Mouse (Mus musculus): Measurements from ENCODE around the gene Tbk1. TPM values are rescaled to one million over a fixed set of nuclear protein-coding genes. Genes with fewer than 3 reads are reported as not detected.

Gene Tbk1
- 19.7 and 25.7 TPM in 2 replicates for total RNA-seq (2012; rRNA removed)

- in situ Hi-C loops (cut with MboI; ENCODE audit: low sequenced_read_pairs in 2 of 2, unreplicated experiment in 2 of 2) = no loop called here
- H3K36me3 ChIP-seq (ENCODE audit: control insufficient read depth, insufficient read depth, low read length, poor library complexity, severe bottlenecking) = peaks cover 25% of the 10 kb centered on the region
Measured at GRCm38 (mm10) chr10:121586675-121587370, at the start of gene Tbk1. Gene Tbk1, minus strand, starts transcription at chr10:121586787.

GRCm38 (mm10) chr10:121636276-121636675 is 49.7 kb upstream of the Tbk1 start:
- no peak for TF ChIP-seq ZNF384 (IDR thresholded peaks at IDR 0.05; ENCODE audit: low read depth, low read length)
- no peak for TF ChIP-seq ZC3H11A (IDR thresholded peaks at IDR 0.05; ENCODE audit: borderline replicate concordance, low read depth, low read length)
- no peak for TF ChIP-seq MAFK (IDR thresholded peaks at IDR 0.05; ENCODE audit: insufficient read depth, low read depth, low read length)
- no peak for TF ChIP-seq CHD2 (IDR thresholded peaks at IDR 0.05; ENCODE audit: low read depth, low read length)
- TF ChIP-seq HCFC1 (IDR thresholded peaks at IDR 0.05; ENCODE audit: borderline replicate concordance, insufficient read depth, low read length) = no peak
- H3K9me3 ChIP-seq (ENCODE audit: control insufficient read depth, insufficient read depth, low read depth, low read length) = no peaks in the 10 kb centered on the region
- no peak overlapping the region for H3K9ac ChIP-seq (ENCODE audit: insufficient read depth, low read depth, low read length, poor library complexity, severe bottlenecking)
- H3K36me3 ChIP-seq (ENCODE audit: control insufficient read depth, insufficient read depth, low read length, poor library complexity, severe bottlenecking) = no peaks in the 10 kb centered on the region
- H3K27ac ChIP-seq (ENCODE audit: insufficient read depth, low read depth, low read length, poor library complexity, severe bottlenecking) = no peak overlapping the region
- in situ Hi-C loops (cut with MboI; ENCODE audit: low sequenced_read_pairs in 2 of 2, unreplicated experiment in 2 of 2) = no loop called here
- H3K4me3 ChIP-seq (ENCODE audit: insufficient read depth in 1 of 2, low read depth in 1 of 2, low read length in 2 of 2, poor library complexity in 1 of 2, severe bottlenecking in 1 of 2) = no peak overlapping the region
- DNase-seq (ENCODE audit: low read depth, low spot score) = no peak
- H3K4me1 ChIP-seq (ENCODE audit: control insufficient read depth in 2 of 2, insufficient read depth in 2 of 2, low read length in 2 of 2, poor library complexity in 1 of 2) = peaks cover 0 to 8% of the 10 kb centered on the region in 2 experiments; a peak in 1 of 4 replicates

More at GRCm38 (mm10) chr10:121586675-121587370, at the start of gene Tbk1:
- peak within 1 kb of the TSS; percentile 79 to 88 for H3K4me3 ChIP-seq (ENCODE audit: insufficient read depth in 1 of 2, low read depth in 1 of 2, low read length in 2 of 2, poor library complexity in 1 of 2, severe bottlenecking in 1 of 2)
- peaks cover 5 to 8% of the 10 kb centered on the region in 2 experiments; a peak in 1 of 4 replicates for H3K4me1 ChIP-seq (ENCODE audit: control insufficient read depth in 2 of 2, insufficient read depth in 2 of 2, low read length in 2 of 2, poor library complexity in 1 of 2)
- no peaks in the 10 kb centered on the region for H3K9me3 ChIP-seq (ENCODE audit: control insufficient read depth, insufficient read depth, low read depth, low read length)
- peak within 1 kb of the TSS; percentile 91 for H3K9ac ChIP-seq (ENCODE audit: insufficient read depth, low read depth, low read length, poor library complexity, severe bottlenecking)
- peak within 1 kb of the TSS; percentile 33; the same call in 1 of the 2 replicates for H3K27ac ChIP-seq (ENCODE audit: insufficient read depth, low read depth, low read length, poor library complexity, severe bottlenecking)
- peak; percentile 66 for DNase-seq (ENCODE audit: low read depth, low spot score)
- 0 out of 2 replicates have a peak, but pooled peaks have one; percentile 12 for TF ChIP-seq MAFK (IDR thresholded peaks at IDR 0.05; ENCODE audit: insufficient read depth, low read depth, low read length)
- no peak for TF ChIP-seq HCFC1 (IDR thresholded peaks at IDR 0.05; ENCODE audit: borderline replicate concordance, insufficient read depth, low read length)

- TF ChIP-seq ZC3H11A (IDR thresholded peaks at IDR 0.05; ENCODE audit: borderline replicate concordance, low read depth, low read length) = no peak
- TF ChIP-seq ZNF384 (IDR thresholded peaks at IDR 0.05; ENCODE audit: low read depth, low read length) = no peak
- H3K36me3 ChIP-seq (ENCODE audit: control insufficient read depth, insufficient read depth, low read length, poor library complexity, severe bottlenecking) = no peaks in the 10 kb centered on the region
- no peak overlapping the region for H3K27ac ChIP-seq (ENCODE audit: insufficient read depth, low read depth, low read length, poor library complexity, severe bottlenecking)
- DNase-seq (ENCODE audit: low read depth, low spot score) = no peak
- H3K4me1 ChIP-seq (ENCODE audit: control insufficient read depth in 2 of 2, insufficient read depth in 2 of 2, low read length in 2 of 2, poor library complexity in 1 of 2) = peaks cover 0 to 3% of the 10 kb centered on the region in 2 experiments; a peak in 1 of 4 replicates
- no peak overlapping the region for H3K9ac ChIP-seq (ENCODE audit: insufficient read depth, low read depth, low read length, poor library complexity, severe bottlenecking)
- no peaks in the 10 kb centered on the region for H3K9me3 ChIP-seq (ENCODE audit: control insufficient read depth, insufficient read depth, low read depth, low read length)
- H3K4me3 ChIP-seq (ENCODE audit: insufficient read depth in 1 of 2, low read depth in 1 of 2, low read length in 2 of 2, poor library complexity in 1 of 2, severe bottlenecking in 1 of 2) = no peak overlapping the region
- in situ Hi-C loops (cut with MboI; ENCODE audit: low sequenced_read_pairs in 2 of 2, unreplicated experiment in 2 of 2) = no loop called here
Measured at GRCm38 (mm10) chr10:121634159-121634558, 47.6 kb upstream of the Tbk1 start.

GRCm38 (mm10) chr10:121628561-121629040 is 42.0 kb upstream of the Tbk1 start:
- Histone ChIP-seq H3K4me1 (ENCODE audit: control insufficient read depth in 2 of 2, insufficient read depth in 2 of 2, low read length in 2 of 2, poor library complexity in 1 of 2) (peaks cover 0 to 5% of the 10 kb centered on the region in 2 experiments; a peak in 1 of 4 replicates), H3K9ac (ENCODE audit: insufficient read depth, low read depth, low read length, poor library complexity, severe bottlenecking) (peak overlapping the region; percentile 93; the same call in 1 of the 2 replicates)

More at GRCm38 (mm10) chr10:121628561-121629040, 42.0 kb upstream of the Tbk1 start:
- no peaks in the 10 kb centered on the region for H3K9me3 ChIP-seq (ENCODE audit: control insufficient read depth, insufficient read depth, low read depth, low read length)
- DNase-seq (ENCODE audit: low read depth, low spot score) = no peak
- no peaks in the 10 kb centered on the region for H3K36me3 ChIP-seq (ENCODE audit: control insufficient read depth, insufficient read depth, low read length, poor library complexity, severe bottlenecking)
- H3K27ac ChIP-seq (ENCODE audit: insufficient read depth, low read depth, low read length, poor library complexity, severe bottlenecking) = no peak overlapping the region
- peak overlapping the region; percentile 27 to 76 for H3K4me3 ChIP-seq (ENCODE audit: insufficient read depth in 1 of 2, low read depth in 1 of 2, low read length in 2 of 2, poor library complexity in 1 of 2, severe bottlenecking in 1 of 2)
- in situ Hi-C loops (cut with MboI; ENCODE audit: low sequenced_read_pairs in 2 of 2, unreplicated experiment in 2 of 2) = no loop called here
- peak; percentile 97 for TF ChIP-seq ZNF384 (IDR thresholded peaks at IDR 0.05; ENCODE audit: low read depth, low read length)
- TF ChIP-seq HCFC1 (IDR thresholded peaks at IDR 0.05; ENCODE audit: borderline replicate concordance, insufficient read depth, low read length) = no peak
- no peak for TF ChIP-seq ZC3H11A (IDR thresholded peaks at IDR 0.05; ENCODE audit: borderline replicate concordance, low read depth, low read length)
- TF ChIP-seq MAFK (IDR thresholded peaks at IDR 0.05; ENCODE audit: insufficient read depth, low read depth, low read length) = no peak
- TF ChIP-seq CHD2 (IDR thresholded peaks at IDR 0.05; ENCODE audit: low read depth, low read length) = no peak

All from ES-E14 (cell line).